Mouse (Mus musculus) megakaryocyte, adult 5-6 weeks (primary cell): Measurements from ENCODE around the gene Sept8. TPM values are rescaled to one million over a fixed set of nuclear protein-coding genes. Genes with fewer than 3 reads are reported as not detected.

Experiments
- ATAC-seq: 2 replicates; pipeline ENCODE4 v1.8.0; 2016; ENCODE audit warnings: mild to moderate bottlenecking, inconsistent platforms; ENCODE audit not compliant: poor library complexity, severe bottlenecking
- total RNA-seq, 2 experiments: library from RNA; stranded (forward) in 1 of 2; stranded (reverse) in 1 of 2; fragments of 153-499, 151-499 nt in 1 of 2; fragments of 221-1000, 200-1000 nt in 1 of 2; gene quantifications; 2 replicates each; pipeline versions ENCODE4 v1.2.3 to v1.2.4; 2015 to 2017

The Sept8 gene
- total RNA-seq, 2 experiments from 2014 or later, result 6.1 to 9.0 TPM

DNA sequence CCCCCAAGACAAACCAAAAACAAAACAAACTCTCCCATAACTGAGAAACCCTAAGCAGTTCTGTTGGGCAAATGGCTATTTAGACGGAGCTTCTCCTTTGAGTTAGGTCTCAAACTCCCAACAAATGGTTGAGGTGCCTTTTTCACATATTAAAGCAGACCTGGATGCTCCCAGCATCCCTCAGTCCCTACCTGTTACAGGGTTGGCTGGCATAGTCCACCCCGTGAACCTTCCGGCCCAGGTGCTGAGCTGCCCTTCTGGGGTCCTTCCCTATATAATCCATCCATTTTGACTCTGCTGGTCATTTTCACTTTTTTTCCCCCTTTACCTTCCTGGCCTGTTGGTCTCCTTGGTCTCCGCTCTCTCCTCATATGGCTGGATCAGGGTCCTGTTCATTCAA lies 47.6 kb downstream of the Sept8 start:
- ATAC-seq, result no peak

DNA sequence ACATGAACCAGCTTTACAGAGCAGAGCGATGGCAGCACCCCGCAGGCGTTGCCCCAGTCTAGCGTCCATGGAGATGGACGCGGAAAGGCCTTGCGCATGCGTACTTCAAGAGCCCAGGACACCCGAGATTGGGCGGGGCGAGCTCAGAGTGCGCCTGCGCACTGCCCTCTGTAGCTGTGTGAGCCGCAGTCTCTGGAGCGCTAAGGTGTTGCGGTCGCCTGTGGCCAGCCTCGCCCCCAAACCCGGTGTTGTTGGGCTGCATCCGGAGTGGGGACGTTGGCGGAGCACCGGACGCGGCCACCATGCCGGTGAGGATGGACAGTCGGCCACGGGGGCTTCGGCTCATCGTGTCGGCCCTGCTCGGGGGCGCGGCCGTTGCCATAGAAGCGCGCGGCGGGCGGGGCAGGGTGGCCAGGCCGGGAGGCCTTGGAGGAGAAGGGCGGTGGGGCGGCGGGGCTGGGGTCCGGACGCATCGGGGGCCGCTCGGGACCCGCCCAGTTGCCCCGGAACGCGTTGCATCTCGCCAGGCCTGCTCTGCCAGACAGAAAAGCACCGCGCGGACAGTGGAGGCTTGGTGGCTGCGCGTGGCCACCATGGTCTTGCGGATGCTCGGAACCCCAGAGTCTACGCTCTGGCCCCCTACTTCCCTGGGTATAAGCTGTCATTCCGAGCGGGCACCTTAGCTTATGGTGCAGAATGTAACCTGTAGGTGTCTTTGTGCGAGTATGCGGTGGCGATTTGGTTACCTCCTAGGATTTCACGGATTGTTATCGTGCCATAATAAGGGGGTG lies 48.4 kb downstream of the Sept8 start, which contains the start of gene Kif3a:
Gene Kif3a (plus strand): TSS at position 156 of the 791 bp plus-strand sequence.
- peak; percentile 97 for ATAC-seq

DNA sequence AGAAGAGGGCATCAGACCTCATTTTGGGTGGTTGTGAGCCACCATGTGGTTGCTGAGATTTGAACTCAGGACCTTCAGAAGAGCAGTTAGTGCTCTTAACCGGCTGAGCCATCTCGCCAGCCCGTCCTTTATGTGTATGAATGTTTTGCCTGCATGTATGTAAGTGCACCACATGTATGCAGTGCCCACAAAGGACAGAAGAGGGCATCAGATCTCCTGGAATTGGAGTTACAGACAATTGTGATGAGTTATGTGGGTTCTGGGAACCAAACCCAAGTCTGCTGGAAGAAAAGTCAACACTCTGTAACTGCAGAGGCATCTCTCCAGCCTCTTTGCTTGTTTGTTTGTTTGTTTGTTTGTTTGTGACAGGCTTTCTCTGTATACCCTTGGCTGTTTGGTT lies 61.5 kb downstream of the Sept8 start:
- no peak for ATAC-seq

DNA sequence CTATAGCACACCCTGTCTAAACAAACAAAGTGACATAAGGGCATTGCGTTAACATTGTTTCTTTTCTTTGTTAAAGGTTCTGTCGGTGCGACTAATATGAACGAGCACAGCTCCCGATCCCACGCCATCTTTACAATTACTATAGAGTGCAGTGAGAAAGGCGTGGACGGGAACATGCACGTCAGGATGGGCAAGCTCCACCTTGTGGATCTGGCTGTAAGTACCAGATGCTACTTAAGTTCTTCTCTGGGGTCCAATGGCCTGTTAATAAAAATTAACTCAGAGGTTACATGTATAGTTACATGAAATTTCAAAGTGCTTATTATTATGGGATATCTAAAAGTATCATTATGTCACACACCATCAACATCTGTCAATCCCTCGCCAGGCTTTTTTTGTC lies 64.1 kb downstream of the Sept8 start:
- no peak for ATAC-seq

DNA sequence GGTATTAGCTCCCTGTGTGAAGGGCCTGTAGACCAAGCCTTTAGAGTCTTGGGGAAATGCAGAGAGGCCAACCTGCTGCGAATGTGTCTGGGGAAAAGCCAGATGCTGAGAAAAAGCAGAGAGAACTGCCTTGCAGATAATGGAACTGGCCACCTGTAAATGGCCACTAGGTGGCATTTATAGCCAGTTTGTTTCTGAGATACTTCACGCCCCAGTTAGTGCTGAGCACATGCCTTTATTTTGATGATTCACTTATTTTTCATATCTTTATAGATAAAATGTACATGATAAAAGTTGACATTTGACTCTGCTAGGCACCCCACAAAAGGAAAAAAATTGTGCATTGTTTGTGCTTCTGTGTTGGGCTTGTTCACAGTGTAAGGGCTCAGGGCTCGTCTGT lies 65.8 kb downstream of the Sept8 start:
- no peak for ATAC-seq

DNA sequence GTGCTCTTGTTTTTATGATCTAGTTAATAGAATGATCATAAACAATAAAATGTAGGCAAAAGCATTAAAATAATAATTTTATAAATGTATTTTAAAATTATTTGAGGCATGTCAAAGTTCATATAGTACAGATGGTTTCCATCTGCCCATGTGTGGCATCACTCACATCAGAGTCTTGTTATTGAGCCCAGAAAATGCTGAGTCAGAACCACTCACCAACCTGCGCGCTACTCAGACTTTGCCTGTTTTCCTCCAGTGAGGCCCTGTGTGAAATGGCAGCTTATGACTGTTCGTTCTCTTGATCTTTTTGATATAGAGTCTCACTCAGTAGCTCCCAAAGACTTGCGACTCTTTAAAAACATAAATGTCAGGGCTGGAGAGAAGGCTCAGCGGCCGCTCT lies 66.5 kb downstream of the Sept8 start:
- no peak for ATAC-seq

DNA sequence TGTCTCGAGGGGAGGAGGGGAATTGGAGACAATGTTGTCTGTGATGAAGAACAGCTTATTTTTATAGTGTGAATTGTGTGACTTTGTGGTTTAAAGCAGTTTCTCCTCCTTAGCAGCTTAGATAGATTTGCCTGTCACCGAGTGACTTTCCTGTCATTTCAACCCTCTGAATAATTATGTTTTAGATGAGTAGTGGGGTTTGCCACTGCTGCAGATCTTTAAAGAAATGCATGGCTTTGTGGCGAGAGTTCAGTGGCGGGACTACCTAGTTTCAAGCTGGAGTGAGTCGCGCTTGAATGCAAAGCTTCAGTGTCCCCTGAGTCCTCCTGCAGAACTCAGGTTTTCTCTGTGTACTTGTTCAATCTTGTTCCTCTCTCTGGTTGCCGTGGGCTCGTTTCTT lies 69.2 kb downstream of the Sept8 start:
- no peak for ATAC-seq

DNA sequence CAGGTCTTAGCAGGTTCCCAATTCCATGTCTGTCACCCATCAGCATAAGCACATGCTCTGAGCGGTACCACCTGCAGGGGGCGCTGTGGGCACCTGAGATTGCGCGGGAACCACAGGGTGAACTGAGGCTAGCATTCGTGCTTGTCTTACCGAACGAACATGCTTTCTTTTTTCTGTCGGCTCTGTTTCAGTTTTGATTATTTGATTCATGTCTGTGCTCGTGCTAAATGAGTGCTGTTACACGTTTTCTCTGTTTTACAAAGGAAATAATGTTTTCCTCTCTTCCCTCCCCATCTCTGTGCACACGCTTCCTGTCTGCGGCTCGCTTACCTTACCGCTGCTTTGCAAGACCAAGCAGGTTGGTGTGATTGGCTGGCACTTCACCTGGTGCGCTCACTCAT lies 71.3 kb downstream of the Sept8 start:
- peak; percentile 64 for ATAC-seq

GRCm38 (mm10) chr11:53591116-53591515 lies 72.1 kb downstream of the Sept8 start:
- ATAC-seq, result no peak

Other genes starting within 250 kb of the Sept8 start
- gene Hspa4, start 218.8 kb upstream of the Sept8 start, total RNA-seq (2015), result 84.8 and 87.0 TPM in 2 replicates
- 313 and 322 TPM in 2 replicates for gene Hspa4, start 218.8 kb upstream of the Sept8 start, total RNA-seq (2017)
- gene Zcchc10, start 194.6 kb upstream of the Sept8 start, total RNA-seq (2015), result 14.2 and 19.0 TPM in 2 replicates
- gene Zcchc10, start 194.6 kb upstream of the Sept8 start, total RNA-seq (2017), result 1.9 and 3.2 TPM in 2 replicates
- 59.1 and 62.0 TPM in 2 replicates for gene Aff4, start 168.4 kb upstream of the Sept8 start, total RNA-seq (2015)
- 38.3 and 38.4 TPM in 2 replicates for gene Aff4, start 168.4 kb upstream of the Sept8 start, total RNA-seq (2017)
- not detected in 2 replicates for gene Leap2, start 96.1 kb upstream of the Sept8 start, total RNA-seq (2015)
- not detected in 2 replicates for gene Leap2, start 96.1 kb upstream of the Sept8 start, total RNA-seq (2017)
- 163 and 181 TPM in 2 replicates for gene Uqcrq, start 88.4 kb upstream of the Sept8 start, total RNA-seq (2015)
- gene Uqcrq, start 88.4 kb upstream of the Sept8 start, total RNA-seq (2017), result 53.2 and 54.8 TPM in 2 replicates
- 0.54 and 1.6 TPM in 2 replicates for gene Gdf9, start 88.2 kb upstream of the Sept8 start, total RNA-seq (2015)
- 2.5 and 5.7 TPM in 2 replicates for gene Gdf9, start 88.2 kb upstream of the Sept8 start, total RNA-seq (2017)
- gene Gm10447, start 62.1 kb upstream of the Sept8 start, total RNA-seq (2015), result not detected in 2 replicates
- gene Gm10447, start 62.1 kb upstream of the Sept8 start, total RNA-seq (2017), result 0.11 TPM in 1 of 2 replicates, not detected in the other
- 0.05 and 0.13 TPM in 2 replicates for gene Shroom1, start 62.1 kb upstream of the Sept8 start, total RNA-seq (2015)
- gene Shroom1, start 62.1 kb upstream of the Sept8 start, total RNA-seq (2017), result 0.07 and 4.5 TPM in 2 replicates
- not detected in 2 replicates for gene Gm9837, start 48.8 kb upstream of the Sept8 start, total RNA-seq (2015)
- not detected in 2 replicates for gene Gm9837, start 48.8 kb upstream of the Sept8 start, total RNA-seq (2017)
- not detected in 2 replicates for gene Gm9945, start 39.1 kb upstream of the Sept8 start, total RNA-seq (2015)
- gene Gm9945, start 39.1 kb upstream of the Sept8 start, total RNA-seq (2017), result not detected in 2 replicates
- gene Sowaha, start 39.0 kb upstream of the Sept8 start, total RNA-seq (2015), result not detected in 2 replicates
- not detected in 2 replicates for gene Sowaha, start 39.0 kb upstream of the Sept8 start, total RNA-seq (2017)
- 2.5 and 4.1 TPM in 2 replicates for gene Kif3a, start 48.1 kb downstream of the Sept8 start, total RNA-seq (2015)
- 3.3 and 5.0 TPM in 2 replicates for gene Kif3a, start 48.1 kb downstream of the Sept8 start, total RNA-seq (2017)
- 5.5 and 13.1 TPM in 2 replicates for gene Il4, start 99.4 kb downstream of the Sept8 start, total RNA-seq (2015)
- 8.0 and 8.7 TPM in 2 replicates for gene Il4, start 99.4 kb downstream of the Sept8 start, total RNA-seq (2017)
- 0.18 TPM in 2 replicates for gene Il13, start 115.4 kb downstream of the Sept8 start, total RNA-seq (2015)
- gene Il13, start 115.4 kb downstream of the Sept8 start, total RNA-seq (2017), result 0.28 and 0.62 TPM in 2 replicates
- 23.9 and 26.7 TPM in 2 replicates for gene Rad50, start 188.1 kb downstream of the Sept8 start, total RNA-seq (2015)
- gene Rad50, start 188.1 kb downstream of the Sept8 start, total RNA-seq (2017), result 33.7 and 38.1 TPM in 2 replicates
- gene Il5, start 201.5 kb downstream of the Sept8 start, total RNA-seq (2015), result not detected in 2 replicates
- gene Il5, start 201.5 kb downstream of the Sept8 start, total RNA-seq (2017), result not detected in 2 replicates